Mouse (Mus musculus) lung, embryonic 14.5 days (tissue): Measurements from ENCODE around the gene Sprr3. TPM values are rescaled to one million over a fixed set of nuclear protein-coding genes. Genes with fewer than 3 reads are reported as not detected.

Source experiments
- ATAC-seq: fragments of 200-750 bp; cut with Nextera tagmentation; 2 replicates; pipeline ENCODE4 v1.8.0; 2017; ENCODE audit warnings: mild to moderate bottlenecking, moderate TSS enrichment, moderate library complexity; ENCODE audit not compliant: insufficient read depth
- DNase-seq: peaks from one replicate; pipeline ENCODE4 v3.0.0-alpha.2; 2015
- H3K27ac ChIP-seq: fragments of 300-500 bp; sonication (generic); 2 replicates; pipeline ENCODE4 v1.5.1; 2014; ENCODE audit warnings: low read depth, mild to moderate bottlenecking, moderate library complexity
- H3K27me3 ChIP-seq: fragments of 300-500 bp; sonication (generic); 2 replicates; pipeline ENCODE4 v1.6.1; 2014; ENCODE audit warnings: low read length, control low read depth; ENCODE audit not compliant: insufficient read depth
- H3K36me3 ChIP-seq: fragments of 300-500 bp; sonication (generic); 2 replicates; pipeline ENCODE4 v1.6.1; 2014; ENCODE audit warnings: control low read depth; ENCODE audit not compliant: insufficient read depth
- H3K4me1 ChIP-seq: fragments of 300-500 bp; sonication (generic); 2 replicates; pipeline ENCODE4 v1.6.1; 2014; ENCODE audit warnings: antibody characterized with exemption, control low read depth; ENCODE audit not compliant: insufficient read depth
- H3K4me2 ChIP-seq: fragments of 300-500 bp; sonication (generic); 2 replicates; pipeline ENCODE4 v1.6.1; 2014; ENCODE audit warnings: mild to moderate bottlenecking
- H3K4me3 ChIP-seq: fragments of 300-500 bp; sonication (generic); 2 replicates; pipeline ENCODE4 v1.5.1; 2014; ENCODE audit warnings: low read depth, low read length
- H3K9ac ChIP-seq: fragments of 300-500 bp; sonication (generic); 2 replicates; pipeline ENCODE4 v1.6.1; 2014
- H3K9me3 ChIP-seq: fragments of 300-500 bp; sonication (generic); 2 replicates; pipeline ENCODE4 v1.6.1; 2016; ENCODE audit warnings: low read depth, low read length, control low read depth
- CTCF ChIP-seq: IDR thresholded peaks from 2 replicates; pipeline ENCODE4 v1.5.1; 2016; ENCODE audit warnings: antibody characterized with exemption, low read depth
- WGBS: fragments of 180-500 bp; shearing (Covaris S2); extraction: QIAGEN DNeasy Blood & Tissue Kit; methylation state at CpG from one replicate; pipeline ENCODE4 v1.1.7; 2014; 5-methylcytosine and 5-hydroxymethylcytosine counted together
- polyA plus RNA-seq: library from polyadenylated mRNA; unstranded; fragments of >200 nt; fragmentation: Nextera tagmentation; extraction: Ambion mirVana; gene quantifications from 2 replicates; pipeline ENCODE4 v1.2.1, GENCODE M21; 2014

Sprr3 gene
- polyA plus RNA-seq, 1 experiment from 2014 or later, result not detected

- Histone ChIP-seq H3K9ac (no peak within 1 kb of the TSS), H3K27me3 (no peaks in the 10 kb centered on the region), H3K27ac (no peak within 1 kb of the TSS), H3K9me3 (no peaks in the 10 kb centered on the region), H3K4me1 (no peaks in the 10 kb centered on the region), H3K36me3 (no peaks in the 10 kb centered on the region), H3K4me2 (no peak within 1 kb of the TSS), H3K4me3 (no peak within 1 kb of the TSS)
- ATAC-seq (no peak), DNase-seq (no peak)
- 89% methylated on average over 2 of the region's 2 CpGs for WGBS
- no peak for TF ChIP-seq CTCF
Measured at GRCm38 (mm10) chr3:92417782-92418181, 40.7 kb downstream of the Sprr3 start, which contains the start of gene Sprr2j-ps. Gene Sprr2j-ps (plus strand): TSS chr3:92418082.

DNA sequence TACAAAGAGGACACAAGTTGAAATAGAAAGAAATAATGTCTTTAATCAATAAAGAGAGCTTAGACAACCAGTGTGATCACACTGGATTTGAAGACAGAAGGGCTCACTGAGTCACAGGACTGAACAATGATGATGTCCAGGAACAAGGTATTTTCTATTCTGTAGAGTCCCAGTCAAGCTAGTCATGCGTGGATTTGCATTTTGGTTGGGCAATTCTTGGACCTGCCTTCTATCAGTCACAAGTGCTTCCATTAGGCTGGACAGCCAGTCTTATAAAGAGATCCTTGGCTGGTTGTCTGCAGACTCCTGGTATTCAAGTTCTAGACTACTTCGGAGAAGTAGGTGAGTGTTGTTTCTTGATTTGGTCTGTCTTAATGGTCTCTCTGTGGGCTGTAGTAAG is 50.8 kb downstream of the Sprr3 start, which contains the start of gene Sprr2i:
Sprr2i (plus strand) TSS at position 301 of the 400 bp plus-strand sequence.
- 95% methylated on average over 2 of the region's 2 CpGs for WGBS
- TF ChIP-seq CTCF, result no peak
- DNase-seq, result no peak
- Histone ChIP-seq H3K27ac (no peak within 1 kb of the TSS), H3K36me3 (no peaks in the 10 kb centered on the region), H3K4me3 (no peak within 1 kb of the TSS), H3K4me1 (no peaks in the 10 kb centered on the region), H3K9ac (no peak within 1 kb of the TSS), H3K4me2 (no peak within 1 kb of the TSS), H3K27me3 (no peaks in the 10 kb centered on the region), H3K9me3 (no peaks in the 10 kb centered on the region)
- ATAC-seq, result no peak

Other genes with a start within 250 kb of the Sprr3 start
- gene Sprr2a1, start 242.9 kb downstream of the Sprr3 start, polyA plus RNA-seq, result not detected in 2 replicates
- 1.0 and 1.3 TPM in 2 replicates for gene Sprr2a2, start 242.8 kb downstream of the Sprr3 start, polyA plus RNA-seq
- gene Sprr2a3, start 173.3 kb downstream of the Sprr3 start, polyA plus RNA-seq, result not detected in 2 replicates
- not detected in 2 replicates for gene Sprr2b, start 142.1 kb downstream of the Sprr3 start, polyA plus RNA-seq
- gene Sprr2d, start 119.6 kb downstream of the Sprr3 start, polyA plus RNA-seq, result not detected in 2 replicates
- gene Sprr2e, start 106.6 kb downstream of the Sprr3 start, polyA plus RNA-seq, result not detected in 2 replicates
- gene Sprr2f, start 93.5 kb downstream of the Sprr3 start, polyA plus RNA-seq, result not detected in 2 replicates
- gene Sprr2h, start 73.0 kb downstream of the Sprr3 start, polyA plus RNA-seq, result not detected in 2 replicates
- gene Sprr2i, start 50.7 kb downstream of the Sprr3 start, polyA plus RNA-seq, result not detected in 2 replicates
- not detected in 2 replicates for gene Sprr2j-ps, start 40.6 kb downstream of the Sprr3 start, polyA plus RNA-seq
- 7.7 and 7.9 TPM in 2 replicates for gene Gm9774, start 29.3 kb downstream of the Sprr3 start, polyA plus RNA-seq
- gene Sprr2k, start 26.1 kb downstream of the Sprr3 start, polyA plus RNA-seq, result not detected in 2 replicates
- not detected in 2 replicates for gene Sprr1b, start 19.9 kb downstream of the Sprr3 start, polyA plus RNA-seq
- gene Sprr1a, start 27.2 kb upstream of the Sprr3 start, polyA plus RNA-seq, result not detected in 2 replicates
- not detected in 2 replicates for gene Sprr4, start 41.8 kb upstream of the Sprr3 start, polyA plus RNA-seq
- not detected in 2 replicates for gene 2310046K23Rik, start 75.8 kb upstream of the Sprr3 start, polyA plus RNA-seq
- gene Ivl, start 115.0 kb upstream of the Sprr3 start, polyA plus RNA-seq, result 0.18 TPM in 1 of 2 replicates, not detected in the other
- not detected in 2 replicates for gene Smcp, start 130.3 kb upstream of the Sprr3 start, polyA plus RNA-seq
- not detected in 2 replicates for gene 2210017I01Rik, start 148.8 kb upstream of the Sprr3 start, polyA plus RNA-seq
- not detected in 2 replicates for gene Lce6a, start 162.9 kb upstream of the Sprr3 start, polyA plus RNA-seq
- gene Lce1a1, start 189.6 kb upstream of the Sprr3 start, polyA plus RNA-seq, result not detected in 2 replicates
- not detected in 2 replicates for gene Lce1b, start 198.2 kb upstream of the Sprr3 start, polyA plus RNA-seq
- gene Lce1a2, start 211.6 kb upstream of the Sprr3 start, polyA plus RNA-seq, result not detected in 2 replicates
- gene Lce1c, start 220.5 kb upstream of the Sprr3 start, polyA plus RNA-seq, result not detected in 2 replicates
- not detected in 2 replicates for gene Lce1d, start 228.5 kb upstream of the Sprr3 start, polyA plus RNA-seq